Mouse (Mus musculus): Measurements from ENCODE around the gene Sprr2k.
A peak's percentile ranks its signal among the peaks of the same experiment; 100 is the strongest.

Sprr2k gene

DNA sequence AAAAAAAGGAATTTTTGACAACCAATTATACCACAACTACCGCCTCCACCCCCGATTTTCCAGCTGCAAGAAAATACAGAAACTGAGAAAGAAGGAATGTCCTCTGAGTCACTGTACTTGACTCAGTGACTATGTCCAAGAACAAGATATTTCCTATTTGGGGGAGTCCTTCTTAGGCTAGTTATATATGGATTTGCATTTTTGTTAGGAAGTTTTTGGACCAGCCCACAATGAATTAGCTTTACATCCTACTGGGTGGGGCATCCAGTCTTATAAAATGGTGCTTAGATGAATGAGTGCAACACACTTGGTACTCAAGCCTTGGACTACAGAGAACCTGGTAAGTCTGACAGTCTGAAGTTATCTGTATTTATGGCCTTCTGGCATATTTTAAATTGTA is at the start of gene Sprr2k:
Sprr2k (plus strand) TSS at position 301 of the 400 bp plus-strand sequence.
- no peak for DNase-seq

DNA sequence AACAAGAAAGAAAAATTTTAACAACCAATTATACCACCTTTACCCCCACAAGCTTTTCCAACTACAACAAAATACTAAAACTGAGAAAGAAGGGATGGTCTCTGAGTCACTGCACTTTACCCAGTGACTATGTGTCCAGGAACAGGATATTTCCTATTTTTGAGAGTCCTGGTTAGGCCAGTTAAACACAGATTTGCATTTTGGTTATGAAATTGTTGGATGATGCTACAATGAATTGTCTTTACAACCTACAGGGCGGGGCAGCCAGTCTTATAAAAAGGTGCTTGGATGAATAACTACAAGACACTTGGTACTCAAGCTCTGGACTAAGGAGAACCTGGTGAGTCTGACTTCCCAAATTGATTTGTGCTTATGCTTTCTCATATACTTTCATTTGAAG is 47.0 kb upstream of the Sprr2k start, which contains the start of gene Sprr2h:
Sprr2h (plus strand) TSS at position 301 of the 400 bp plus-strand sequence.
- no peak for DNase-seq

DNA sequence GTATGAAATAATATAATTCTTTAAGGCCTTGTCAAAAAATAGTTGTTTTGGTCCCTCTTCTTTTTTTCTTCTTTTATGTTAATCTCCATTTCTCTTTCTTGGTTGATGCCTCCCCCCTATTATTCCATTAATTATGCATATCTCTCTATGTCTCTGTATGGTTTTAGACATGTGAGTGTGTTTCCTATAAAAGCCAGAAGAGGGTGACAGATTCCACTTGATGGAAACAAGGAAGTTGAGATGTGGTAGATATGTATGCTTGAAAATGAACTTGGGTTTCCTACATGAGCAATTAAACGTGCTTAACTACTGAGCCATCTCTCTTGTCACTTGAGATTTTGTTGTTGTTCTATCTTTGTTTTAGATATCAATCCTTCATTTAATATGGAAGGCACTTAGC is 38.1 kb upstream of the Sprr2k start:
- no peak for DNase-seq

DNA sequence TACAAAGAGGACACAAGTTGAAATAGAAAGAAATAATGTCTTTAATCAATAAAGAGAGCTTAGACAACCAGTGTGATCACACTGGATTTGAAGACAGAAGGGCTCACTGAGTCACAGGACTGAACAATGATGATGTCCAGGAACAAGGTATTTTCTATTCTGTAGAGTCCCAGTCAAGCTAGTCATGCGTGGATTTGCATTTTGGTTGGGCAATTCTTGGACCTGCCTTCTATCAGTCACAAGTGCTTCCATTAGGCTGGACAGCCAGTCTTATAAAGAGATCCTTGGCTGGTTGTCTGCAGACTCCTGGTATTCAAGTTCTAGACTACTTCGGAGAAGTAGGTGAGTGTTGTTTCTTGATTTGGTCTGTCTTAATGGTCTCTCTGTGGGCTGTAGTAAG is 24.7 kb upstream of the Sprr2k start, which contains the start of gene Sprr2i:
Sprr2i (plus strand) TSS at position 301 of the 400 bp plus-strand sequence.
- no peak for DNase-seq

DNA sequence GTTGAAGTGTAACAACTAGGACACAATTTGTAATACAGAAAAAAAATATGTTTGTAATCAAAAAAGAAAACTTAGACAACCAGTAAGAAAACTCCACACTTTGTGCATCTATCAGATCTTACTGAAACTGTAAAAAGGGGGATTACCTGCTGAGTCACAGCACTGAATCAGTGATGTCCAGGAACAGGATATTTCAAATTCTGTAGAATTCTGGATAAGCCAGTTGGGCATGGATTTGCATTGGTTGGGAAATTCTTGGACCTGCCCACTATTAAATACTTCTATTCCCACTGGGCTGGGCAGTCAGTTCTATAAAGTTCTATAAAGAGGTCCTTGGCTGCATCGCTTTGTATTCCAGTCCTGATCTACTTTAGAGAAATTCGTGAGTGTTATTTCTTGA is 14.6 kb upstream of the Sprr2k start, which contains the start of gene Sprr2j-ps:
Sprr2j-ps (plus strand) TSS at position 301 of the 400 bp plus-strand sequence.
- no peak for DNase-seq

DNA sequence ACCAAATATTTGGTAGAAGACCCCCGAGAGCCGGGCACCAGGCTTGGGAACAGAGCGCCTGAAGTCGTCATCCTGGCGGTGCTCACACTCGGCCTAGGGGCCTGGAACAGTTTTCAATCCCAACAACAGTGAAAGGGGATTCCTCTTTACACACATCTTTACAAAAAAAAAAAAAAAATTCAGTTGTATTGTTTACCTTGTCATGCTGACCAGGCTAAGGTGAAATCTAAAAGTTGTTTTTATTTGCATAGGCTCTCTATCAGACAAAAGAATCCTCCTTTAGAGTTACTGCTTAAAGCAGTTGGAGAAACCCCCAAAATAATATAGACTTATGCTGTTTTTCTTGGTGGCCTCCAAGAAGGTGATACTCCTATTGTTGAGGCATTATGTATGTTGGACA is 3.1 kb upstream of the Sprr2k start, which contains the start of gene Gm9774:
Gm9774 (minus strand) TSS at position 101 of the 400 bp plus-strand sequence.
- no peak for DNase-seq

DNA sequence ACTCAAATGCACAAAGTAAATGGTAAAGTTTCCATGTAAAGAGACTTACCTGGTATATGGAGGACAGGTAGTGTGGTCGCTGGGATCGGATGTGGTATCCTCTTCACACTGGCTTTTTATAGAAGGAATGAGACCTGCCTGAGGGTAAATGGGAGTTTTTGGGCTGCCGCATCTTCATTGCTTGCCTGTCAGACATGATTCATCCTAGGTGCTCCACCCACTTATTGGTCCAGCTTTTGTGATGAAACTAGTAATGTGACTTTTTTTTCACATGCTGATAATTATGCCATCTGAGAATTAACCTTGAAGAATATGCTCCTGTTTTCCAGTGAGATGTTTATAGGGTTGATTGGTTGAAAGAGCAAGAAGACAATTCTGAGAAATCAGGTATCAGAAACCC is 6.3 kb downstream of the Sprr2k start, which contains the start of gene Sprr1b:
Sprr1b (minus strand) TSS at position 101 of the 400 bp plus-strand sequence.
- no peak for DNase-seq

DNA sequence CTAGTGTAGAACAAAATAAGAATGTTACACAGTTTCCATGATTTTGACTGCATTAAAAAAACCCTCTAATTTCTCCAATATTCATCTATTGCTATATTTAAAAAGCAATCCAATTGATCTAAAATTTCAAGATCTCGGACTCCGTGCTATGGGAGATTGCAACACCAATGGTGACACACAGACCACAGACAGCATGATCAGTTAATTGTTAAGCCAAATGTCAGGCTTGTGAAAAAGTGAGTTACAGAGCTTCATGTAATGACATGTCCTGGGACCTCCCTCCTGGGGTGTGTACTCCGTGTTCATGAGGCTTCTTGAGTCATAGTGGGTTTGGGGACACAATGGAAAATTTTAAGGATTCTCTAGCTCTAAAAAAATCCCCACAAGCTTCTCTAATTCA is 7.8 kb downstream of the Sprr2k start:
- DNase-seq, result no peak

DNA sequence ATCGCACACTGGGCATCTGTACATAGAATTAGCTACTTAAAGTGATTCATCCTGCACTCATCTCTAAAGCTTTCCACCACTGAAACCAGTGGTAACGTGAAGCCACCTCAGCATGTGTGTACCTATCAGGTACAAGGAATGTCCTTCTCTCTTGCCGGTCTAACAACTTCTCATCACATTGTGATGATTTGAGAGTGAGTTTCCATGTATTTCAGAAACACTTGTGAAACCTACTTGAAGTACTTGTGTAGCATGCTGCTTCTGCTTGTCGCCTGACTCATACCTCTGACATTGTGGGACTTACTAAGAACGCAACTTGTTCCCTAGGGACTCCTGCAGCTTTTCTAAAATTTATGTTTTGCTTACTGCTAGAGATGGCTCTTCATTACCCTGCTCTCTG is 22.8 kb downstream of the Sprr2k start:
- no peak for DNase-seq

DNA sequence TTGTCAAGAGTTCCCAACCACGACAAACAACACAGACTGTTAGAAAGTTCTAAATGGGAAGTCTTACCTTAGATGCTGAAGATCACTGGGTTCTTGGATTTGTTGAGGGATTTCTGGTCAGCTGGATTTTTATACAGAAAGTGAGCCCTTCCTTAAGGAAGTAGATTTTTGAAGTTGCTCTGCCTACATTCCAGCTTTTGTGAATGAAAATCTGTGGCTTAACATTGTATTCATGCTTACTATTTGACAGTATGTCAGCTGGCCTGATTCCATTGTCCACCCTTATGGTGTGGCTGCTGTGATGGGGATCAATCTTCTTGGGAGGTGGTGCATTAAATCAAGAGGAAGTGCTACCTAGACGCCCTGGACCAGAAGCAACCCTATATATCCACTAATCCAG is 26.2 kb downstream of the Sprr2k start, which contains the start of gene Sprr3:
Sprr3 (minus strand) TSS at position 101 of the 400 bp plus-strand sequence.
- DNase-seq, result no peak

DNA sequence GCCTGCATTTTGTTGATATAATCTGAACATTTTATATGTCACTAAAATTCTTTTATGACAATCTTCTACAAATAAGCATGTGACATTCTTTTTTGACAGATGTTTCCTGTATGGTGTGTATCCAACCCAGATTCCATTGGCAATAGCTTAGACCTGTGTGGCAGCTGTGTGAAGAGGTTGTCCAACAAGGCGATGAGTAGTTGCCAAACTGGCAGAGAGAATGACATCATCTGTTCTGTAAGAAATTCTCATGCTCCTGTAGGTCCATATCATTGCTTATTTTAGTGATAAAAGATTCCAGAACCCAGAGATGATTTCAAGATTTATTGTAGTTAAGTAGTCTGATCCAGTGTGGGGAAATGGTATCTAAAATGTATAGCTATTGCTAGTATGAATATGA is 34.2 kb downstream of the Sprr2k start:
- DNase-seq, result no peak

DNA sequence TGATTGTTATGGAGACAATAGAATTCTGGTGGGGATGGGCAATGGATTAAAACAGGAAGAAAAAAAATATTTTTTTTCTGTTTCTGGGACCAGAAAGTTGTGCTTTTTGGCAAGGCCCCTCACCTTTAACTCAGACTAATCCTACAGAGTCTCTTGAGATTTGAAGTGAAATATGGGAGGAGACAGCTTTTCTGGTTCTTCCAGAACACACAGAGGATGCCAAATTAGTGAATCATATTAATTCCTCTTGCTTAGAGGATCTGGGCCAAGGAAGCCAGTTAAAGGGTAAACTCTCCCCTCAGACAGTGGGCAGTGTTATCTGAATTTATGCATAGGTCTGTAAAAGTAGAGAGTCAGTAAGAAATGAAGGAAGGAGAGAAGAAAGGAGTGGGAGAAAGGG is 35.0 kb downstream of the Sprr2k start:
- DNase-seq, result no peak

DNA sequence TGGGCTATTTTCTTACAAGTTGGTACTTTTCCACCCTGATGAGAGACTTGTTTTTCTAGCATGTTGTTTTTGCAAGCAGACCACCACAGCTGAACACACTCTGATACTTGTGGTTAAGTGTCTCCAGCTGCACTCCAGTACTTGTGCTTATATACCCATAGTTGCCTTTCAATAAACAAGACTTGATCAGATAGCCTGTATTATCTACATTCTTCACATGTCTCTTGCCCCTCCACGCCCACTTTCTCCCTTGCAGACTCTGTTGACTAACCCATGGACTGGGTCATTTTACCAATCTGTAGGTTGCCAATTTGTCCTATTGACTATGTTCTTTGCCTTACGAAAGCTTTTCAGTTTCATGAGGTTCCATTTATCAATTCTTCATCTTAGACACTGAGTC is 37.7 kb downstream of the Sprr2k start:
- no peak for DNase-seq

DNA sequence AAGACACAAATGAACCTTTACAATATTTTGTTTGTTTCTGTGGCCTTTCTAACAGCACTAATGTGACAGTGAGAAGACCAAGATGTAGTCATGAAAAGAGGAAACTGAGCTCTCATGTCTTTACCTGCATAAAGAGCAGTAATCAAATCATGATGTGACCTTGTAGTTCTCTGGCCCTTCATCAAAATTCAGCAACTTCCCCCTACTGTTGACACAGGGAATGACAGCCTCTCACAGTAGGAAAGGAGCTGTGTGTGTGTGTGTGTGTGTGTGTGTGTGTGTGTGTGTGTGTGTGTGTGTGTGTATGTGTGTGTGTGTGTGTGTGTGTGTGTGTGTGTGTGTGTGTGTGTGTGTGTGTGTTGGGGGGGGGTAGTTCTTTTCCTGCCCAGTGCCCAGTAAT is 48.9 kb downstream of the Sprr2k start:
- DNase-seq, result peak in 1 of 2 experiments; percentile 21

All from kidney, postnatal 25 days (tissue).